Mouse (Mus musculus) forebrain, embryonic 10.5 days (tissue): ENCODE data around the gene Wnt2b. TPM values are rescaled to one million over a fixed set of nuclear protein-coding genes. Genes with fewer than 3 reads are reported as not detected.

ENCODE experiments used
- DNase-seq: peaks from one replicate; pipeline ENCODE4 v3.0.0-alpha.2; 2017; ENCODE audit warnings: low spot score; ENCODE audit errors: extremely low spot score
- H3K27ac ChIP-seq: fragments of 300-500 bp; sonication (generic); 2 replicates; pipeline ENCODE4 v1.5.1; 2016; ENCODE audit warnings: mild to moderate bottlenecking
- H3K27me3 ChIP-seq: fragments of 300-500 bp; sonication (generic); 2 replicates; pipeline ENCODE4 v1.6.1; 2016; ENCODE audit warnings: mild to moderate bottlenecking; ENCODE audit not compliant: poor library complexity, severe bottlenecking
- H3K36me3 ChIP-seq: fragments of 300-500 bp; sonication (generic); replicated peaks from 2 replicates; pipeline ENCODE4 v1.6.1; 2016; ENCODE audit warnings: mild to moderate bottlenecking, moderate library complexity
- H3K4me1 ChIP-seq: fragments of 300-500 bp; sonication (generic); 2 replicates; pipeline ENCODE4 v1.6.1; 2016
- H3K4me3 ChIP-seq: fragments of 300-500 bp; sonication (generic); 2 replicates; pipeline ENCODE4 v1.5.1; 2016; ENCODE audit warnings: mild to moderate bottlenecking, moderate library complexity
- H3K9me3 ChIP-seq: fragments of 300-500 bp; sonication (generic); 2 replicates; pipeline ENCODE4 v1.6.1; 2016; ENCODE audit warnings: mild to moderate bottlenecking, moderate library complexity
- WGBS: fragments of 180-500 bp; shearing (Covaris S2); methylation state at CpG from one replicate; pipeline ENCODE4 v1.1.7; 2016; 5-methylcytosine and 5-hydroxymethylcytosine counted together
- polyA plus RNA-seq: library from polyadenylated mRNA; unstranded; fragments of >200 nt; fragmentation: Nextera tagmentation; extraction: Ambion mirVana; gene quantifications from 2 replicates; pipeline ENCODE4 v1.2.1, GENCODE M21; 2016

The Wnt2b gene
- polyA plus RNA-seq = 0.58 and 0.68 TPM in 2 replicates

GRCm38 (mm10) chr3:104961066-104962059 is at the start of gene Wnt2b:
Wnt2b (minus strand) TSS chr3:104961921.
- no peaks in the 10 kb centered on the region for H3K9me3 ChIP-seq
- peaks cover 2% of the 10 kb centered on the region; the same call in 1 of the 2 replicates for H3K36me3 ChIP-seq
- H3K27me3 ChIP-seq = peaks cover 87% of the 10 kb centered on the region
- no peak for DNase-seq
- peak within 1 kb of the TSS; percentile 63 for H3K27ac ChIP-seq
- 2% methylated on average over 79 of the region's 87 CpGs for WGBS
- peak within 1 kb of the TSS; percentile 55 for H3K4me3 ChIP-seq
- peaks cover 53% of the 10 kb centered on the region for H3K4me1 ChIP-seq

GRCm38 (mm10) chr3:105010681-105011339 is 49.1 kb upstream of the Wnt2b start:
- Histone ChIP-seq H3K36me3 (peaks cover 71% of the 10 kb centered on the region), H3K27ac (no peak overlapping the region), H3K4me1 (no peaks in the 10 kb centered on the region), H3K27me3 (no peaks in the 10 kb centered on the region; the same call in 1 of the 2 replicates), H3K4me3 (no peak overlapping the region), H3K9me3 (no peaks in the 10 kb centered on the region)
- 95% methylated on average over 11 of the region's 11 CpGs for WGBS
- DNase-seq = no peak

GRCm38 (mm10) chr3:105008070-105008469 is 46.3 kb upstream of the Wnt2b start:
- Histone ChIP-seq H3K4me3 (no peak overlapping the region), H3K27ac (no peak overlapping the region), H3K4me1 (peaks cover 12% of the 10 kb centered on the region; the same call in 1 of the 2 replicates), H3K9me3 (no peaks in the 10 kb centered on the region), H3K27me3 (peaks cover 6% of the 10 kb centered on the region; the same call in 1 of the 2 replicates), H3K36me3 (peaks cover 94% of the 10 kb centered on the region)
- no peak for DNase-seq
- WGBS = 91% methylated on average over 9 of the region's 9 CpGs

GRCm38 (mm10) chr3:105006101-105006500 is 44.4 kb upstream of the Wnt2b start:
- Histone ChIP-seq H3K36me3 (peaks cover 98% of the 10 kb centered on the region), H3K27ac (no peak overlapping the region), H3K9me3 (no peaks in the 10 kb centered on the region), H3K27me3 (peaks cover 10% of the 10 kb centered on the region; the same call in 1 of the 2 replicates), H3K4me1 (peaks cover 16% of the 10 kb centered on the region), H3K4me3 (no peak overlapping the region)
- 92% methylated on average over 6 of the region's 6 CpGs for WGBS
- DNase-seq = no peak

GRCm38 (mm10) chr3:105005561-105006065 is 43.9 kb upstream of the Wnt2b start:
- peaks cover 11% of the 10 kb centered on the region; the same call in 1 of the 2 replicates for H3K27me3 ChIP-seq
- no peak overlapping the region for H3K27ac ChIP-seq
- WGBS = 91% methylated on average over 20 of the region's 20 CpGs
- no peaks in the 10 kb centered on the region for H3K9me3 ChIP-seq
- H3K4me3 ChIP-seq = no peak overlapping the region
- peaks cover 97% of the 10 kb centered on the region for H3K36me3 ChIP-seq
- peaks cover 18% of the 10 kb centered on the region for H3K4me1 ChIP-seq
- DNase-seq = no peak

GRCm38 (mm10) chr3:105005011-105005410 is 43.3 kb upstream of the Wnt2b start:
- no peak for DNase-seq
- Histone ChIP-seq H3K36me3 (peaks cover 94% of the 10 kb centered on the region), H3K4me1 (peaks cover 18% of the 10 kb centered on the region), H3K4me3 (no peak overlapping the region), H3K9me3 (no peaks in the 10 kb centered on the region), H3K27me3 (peaks cover 11% of the 10 kb centered on the region; the same call in 1 of the 2 replicates), H3K27ac (no peak overlapping the region)
- 88% methylated on average over 10 of the region's 10 CpGs for WGBS

- no peaks in the 10 kb centered on the region for H3K9me3 ChIP-seq
- 68% methylated on average over 14 of the region's 14 CpGs for WGBS
- H3K4me1 ChIP-seq = peaks cover 18% of the 10 kb centered on the region
- H3K36me3 ChIP-seq = peaks cover 84% of the 10 kb centered on the region
- no peak overlapping the region for H3K27ac ChIP-seq
- H3K4me3 ChIP-seq = no peak overlapping the region
- peaks cover 16% of the 10 kb centered on the region; the same call in 1 of the 2 replicates for H3K27me3 ChIP-seq
- DNase-seq = no peak
Observed at GRCm38 (mm10) chr3:105003960-105004463, 42.3 kb upstream of the Wnt2b start.

GRCm38 (mm10) chr3:105001374-105001773 is 39.7 kb upstream of the Wnt2b start:
- peaks cover 38% of the 10 kb centered on the region for H3K4me1 ChIP-seq
- no peaks in the 10 kb centered on the region for H3K9me3 ChIP-seq
- peaks cover 16% of the 10 kb centered on the region; the same call in 1 of the 2 replicates for H3K27me3 ChIP-seq
- peaks cover 57% of the 10 kb centered on the region for H3K36me3 ChIP-seq
- 72% methylated on average over 6 of the region's 6 CpGs for WGBS
- no peak overlapping the region for H3K27ac ChIP-seq
- H3K4me3 ChIP-seq = no peak overlapping the region
- DNase-seq = no peak

GRCm38 (mm10) chr3:105000561-105000960 is 38.8 kb upstream of the Wnt2b start:
- peaks cover 38% of the 10 kb centered on the region for H3K4me1 ChIP-seq
- no peak overlapping the region for H3K4me3 ChIP-seq
- no peak for DNase-seq
- H3K36me3 ChIP-seq = peaks cover 49% of the 10 kb centered on the region
- no peak overlapping the region for H3K27ac ChIP-seq
- H3K9me3 ChIP-seq = no peaks in the 10 kb centered on the region
- WGBS = 87% methylated on average over 8 of the region's 8 CpGs
- peaks cover 16% of the 10 kb centered on the region; the same call in 1 of the 2 replicates for H3K27me3 ChIP-seq

GRCm38 (mm10) chr3:104997563-104997962 is 35.8 kb upstream of the Wnt2b start:
- 39% methylated on average over 6 of the region's 6 CpGs for WGBS
- no peak for DNase-seq
- peaks cover 19% of the 10 kb centered on the region for H3K36me3 ChIP-seq

GRCm38 (mm10) chr3:104995707-104996106 is 34.0 kb upstream of the Wnt2b start:
- no peak for DNase-seq
- Histone ChIP-seq H3K4me3 (no peak overlapping the region), H3K9me3 (no peaks in the 10 kb centered on the region), H3K36me3 (peaks cover 3% of the 10 kb centered on the region; the same call in 1 of the 2 replicates), H3K4me1 (peaks cover 37% of the 10 kb centered on the region), H3K27me3 (0 out of 2 replicates have a peak, but pooled peaks cover 5% of the 10 kb centered on the region), H3K27ac (no peak overlapping the region)
- WGBS = 87% methylated on average over 7 of the region's 7 CpGs

More at GRCm38 (mm10) chr3:104997563-104997962, 35.8 kb upstream of the Wnt2b start:
- H3K4me1 ChIP-seq = peaks cover 41% of the 10 kb centered on the region
- 0 out of 2 replicates have a peak overlapping the region, but pooled peaks have one; percentile 26 for H3K27ac ChIP-seq
- H3K4me3 ChIP-seq = no peak overlapping the region
- H3K9me3 ChIP-seq = no peaks in the 10 kb centered on the region
- 0 out of 2 replicates have a peak, but pooled peaks cover 10% of the 10 kb centered on the region for H3K27me3 ChIP-seq

GRCm38 (mm10) chr3:104994415-104994841 is 32.7 kb upstream of the Wnt2b start:
- DNase-seq = no peak
- no peak overlapping the region for H3K4me3 ChIP-seq
- 0 out of 2 replicates have a peak, but pooled peaks cover under 1% of the 10 kb centered on the region for H3K27me3 ChIP-seq
- H3K27ac ChIP-seq = no peak overlapping the region
- no peaks in the 10 kb centered on the region for H3K36me3 ChIP-seq
- peaks cover 37% of the 10 kb centered on the region for H3K4me1 ChIP-seq
- 53% methylated on average over 3 of the region's 3 CpGs for WGBS
- H3K9me3 ChIP-seq = no peaks in the 10 kb centered on the region
